In the genomic region with DNA sequence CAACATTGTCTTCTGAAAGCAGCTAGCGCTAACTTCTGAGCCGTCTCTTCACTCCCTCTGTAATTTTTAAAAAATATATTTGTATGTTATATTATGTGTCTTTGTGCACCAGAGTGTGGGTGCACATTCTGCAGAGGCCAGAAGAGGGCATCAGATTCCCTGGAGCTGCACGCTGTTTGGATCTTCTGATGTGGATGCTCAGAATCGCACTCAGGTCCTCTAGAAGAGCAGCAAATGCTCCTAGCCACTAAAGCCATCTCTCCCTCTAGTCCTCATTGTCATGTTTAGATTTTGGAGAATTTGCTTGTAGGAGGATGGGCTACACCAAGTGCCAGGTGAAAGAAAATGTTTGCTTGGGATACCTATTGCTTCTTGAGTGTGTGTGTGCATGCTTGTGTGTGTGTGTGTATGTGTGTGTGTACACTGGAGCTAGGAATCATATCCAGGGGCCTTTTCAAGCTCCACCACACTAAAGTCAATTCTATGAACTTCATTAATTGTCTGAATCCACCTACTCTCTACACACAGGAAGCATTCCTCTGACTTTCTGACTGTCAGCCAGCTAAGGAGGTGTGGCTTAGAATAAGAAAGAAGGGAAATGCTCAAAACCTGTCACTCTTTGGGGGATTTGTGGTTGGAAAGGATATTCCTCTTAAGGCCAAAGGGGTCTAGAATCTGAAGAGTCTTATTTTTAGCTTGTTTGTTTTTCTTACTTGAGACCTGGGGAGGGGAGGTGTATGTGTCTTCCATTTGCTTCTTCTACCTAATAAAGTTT, we compare ENCODE assay signal across 14 mouse cellular contexts. TPM values are rescaled to one million over a fixed set of nuclear protein-coding genes. Genes with fewer than 3 reads are reported as not detected.
DNase-seq lines count a peak whose midpoint lies in the region; ATAC-seq and TF ChIP-seq lines count a peak whose summit lies in the region.
"Had no signal": no experiment of that assay in that cellular context is flagged by ENCODE, and none has a peak within 500 bp of the region (broad histone marks: within the 10 kb centered on the region; RNA-seq: fewer than 3 reads in every experiment).

No protein-coding gene starts in this region.

- peak; percentile 47; the same call in 1 of the 2 replicates for TF ChIP-seq CTCF in liver, adult 2 months (IDR thresholded peaks at IDR 0.05; ENCODE audit: low read depth, low read length)

- peaks cover 4% of the 10 kb centered on the region; the same call in 1 of the 2 replicates for H3K79me2 ChIP-seq in liver, adult 2 months (ENCODE audit: control insufficient read depth, insufficient read depth, low read length)

- H3K9ac ChIP-seq in heart, embryonic 13.5 days = no peak overlapping the region
- H3K9ac ChIP-seq in liver, adult 2 months (ENCODE audit: low read depth, low read length) = no peak overlapping the region

- H3K36me3 ChIP-seq in heart, embryonic 13.5 days = peaks cover 33% of the 10 kb centered on the region
- peaks cover 25% of the 10 kb centered on the region for H3K36me3 ChIP-seq in liver, adult 2 months (ENCODE audit: control insufficient read depth, insufficient read depth, low read length)

- H3K27ac ChIP-seq in heart, embryonic 13.5 days (replicated peaks) = peak overlapping the region; percentile 65
- H3K27ac ChIP-seq in liver, adult 2 months (replicated peaks; ENCODE audit: insufficient read depth, low read depth, low read length) = no peak overlapping the region
- H3K27ac ChIP-seq: macrophage; neural tube, embryonic 13.5 days had no signal

- intact Hi-C loops in heart, postnatal 25 days (cut with DNase I) = no loop called here

- peak overlapping the region; percentile 95 for H3K4me2 ChIP-seq in heart, embryonic 13.5 days

- no peak overlapping the region for H3K4me3 ChIP-seq in heart, embryonic 13.5 days
- no peak overlapping the region for H3K4me3 ChIP-seq in liver, adult 2 months (ENCODE audit: insufficient read depth, low read depth, low read length)

- H3K27me3 ChIP-seq in heart, embryonic 13.5 days (replicated peaks) = no peaks in the 10 kb centered on the region
- H3K27me3 ChIP-seq in liver, adult 2 months (ENCODE audit: control insufficient read depth, insufficient read depth, low read length) = no peaks in the 10 kb centered on the region
- H3K27me3 ChIP-seq: neural tube, embryonic 13.5 days had no signal

- no peak for ATAC-seq in heart, embryonic 13.5 days (ENCODE audit: extremely low read depth, insufficient number of reproducible peaks, low FRiP score, low TSS enrichment)
- ATAC-seq: forebrain, embryonic 16.5 days had no signal

- WGBS in heart, embryonic 13.5 days = 96% methylated on average over 4 of the region's 4 CpGs
- 92% methylated on average over 4 of the region's 4 CpGs for WGBS in liver, adult 2 months

- no peak for TF ChIP-seq POLR2A in liver, adult 2 months (IDR thresholded peaks at IDR 0.05; ENCODE audit: extremely low read depth, insufficient read depth, low read length)

- H3K4me1 ChIP-seq in heart, embryonic 13.5 days = peaks cover 39% of the 10 kb centered on the region
- H3K4me1 ChIP-seq in liver, adult 2 months (ENCODE audit: control insufficient read depth, insufficient read depth, low read length) = peaks cover 29% of the 10 kb centered on the region

- H3K9me3 ChIP-seq in heart, embryonic 13.5 days = peaks cover 4% of the 10 kb centered on the region; the same call in 1 of the 2 replicates
- H3K9me3 ChIP-seq: neural tube, embryonic 13.5 days had no signal

- no peak for DNase-seq in heart, postnatal 25 days (ENCODE audit: low spot score)
- DNase-seq in liver, adult 2 months (ENCODE audit: extremely low read depth, low read depth, low spot score) = peak; percentile 53
- DNase-seq in liver (no peak), ZHBTc4 (ENCODE audit: low read depth, low spot score) (peak; percentile 54)
- peak; percentile 47 for DNase-seq in naive thymus-derived CD4-positive, alpha-beta T cell, adult 2 months (ENCODE audit: low read depth)
- DNase-seq in layer of hippocampus, postnatal 25 days (ENCODE audit: extremely low spot score in 1 of 2, low spot score in 1 of 2) = no peak
- no peak for DNase-seq in left cerebral cortex, adult 9 months (ENCODE audit: low spot score in 2 of 2)
- DNase-seq: right cerebral cortex, postnatal 4 days had no signal

RNA-seq across cellular contexts. Expression of gene Tlcd2, which starts 5.4 kb away (rescaled TPM):
- polyA plus RNA-seq in heart, embryonic 13.5 days (2015; fragmentation: Nextera tagmentation; extraction: Ambion mirVana) = 11.4 and 13.5 TPM in 2 replicates
- 1 to 10 TPM; 7.9 to 8.1 TPM for total RNA-seq in heart, postnatal 25 days (2021)
- total RNA-seq in liver, adult 2 months (2014; rRNA removed) = 121 and 238 TPM in 2 replicates
- 237 and 265 TPM in 2 replicates for polyA plus RNA-seq in liver, adult 2 months (2012; rRNA removed)
- under 1 TPM; 0.59 to 0.87 TPM for total RNA-seq in layer of hippocampus, postnatal 25 days (2021)
- polyA plus RNA-seq: G1E had no signal

RNA-seq across cellular contexts. Expression of gene Wdr81, which starts 12.4 kb away (rescaled TPM):
- polyA plus RNA-seq in heart, embryonic 13.5 days (2015; fragmentation: Nextera tagmentation; extraction: Ambion mirVana) = 3.7 and 3.8 TPM in 2 replicates
- 1 to 10 TPM; 7.7 to 9.1 TPM for total RNA-seq in heart, postnatal 25 days (2021)
- total RNA-seq in liver, adult 2 months (2014; rRNA removed) = 14.4 and 30.4 TPM in 2 replicates
- 20.3 and 21.5 TPM in 2 replicates for polyA plus RNA-seq in liver, adult 2 months (2012; rRNA removed)
- 10 to 100 TPM; 21.9 to 22.7 TPM for total RNA-seq in layer of hippocampus, postnatal 25 days (2021)

RNA-seq across cellular contexts. Expression of gene Prpf8, which starts 19.7 kb away (rescaled TPM):
- polyA plus RNA-seq in heart, embryonic 13.5 days (2015; fragmentation: Nextera tagmentation; extraction: Ambion mirVana) = 31.6 and 32.1 TPM in 2 replicates
- total RNA-seq in heart, postnatal 25 days (2021) = 10 to 100 TPM; 78.7 to 89.4 TPM
- 72.8 and 102 TPM in 2 replicates for total RNA-seq in liver, adult 2 months (2014; rRNA removed)
- polyA plus RNA-seq in liver, adult 2 months (2012; rRNA removed) = 59.4 and 63.3 TPM in 2 replicates
- 100 to 1,000 TPM; 125 to 129 TPM for total RNA-seq in layer of hippocampus, postnatal 25 days (2021)

RNA-seq across cellular contexts. Expression of gene Serpinf2, which starts 27.5 kb away (rescaled TPM):
- polyA plus RNA-seq in heart, embryonic 13.5 days (2015; fragmentation: Nextera tagmentation; extraction: Ambion mirVana) = 1.5 and 14.5 TPM in 2 replicates
- total RNA-seq in heart, postnatal 25 days (2021) = not detected
- total RNA-seq in liver, adult 2 months (2014; rRNA removed) = 687 and 824 TPM in 2 replicates
- 1,567 and 1,654 TPM in 2 replicates for polyA plus RNA-seq in liver, adult 2 months (2012; rRNA removed)
- total RNA-seq in layer of hippocampus, postnatal 25 days (2021) = under 1 TPM; 0.39 to 0.59 TPM
- total RNA-seq: hematopoietic stem cell, adult 5-6 weeks had no signal
- polyA plus RNA-seq: forebrain, embryonic 16.5 days; macrophage had no signal

RNA-seq across cellular contexts. Expression of gene Rilp, which starts 43.0 kb away (rescaled TPM):
- polyA plus RNA-seq in heart, embryonic 13.5 days (2015; fragmentation: Nextera tagmentation; extraction: Ambion mirVana) = 3.4 TPM in 2 replicates
- total RNA-seq in heart, postnatal 25 days (2021) = 10 to 100 TPM; 47.4 to 47.8 TPM
- 23.0 and 27.9 TPM in 2 replicates for total RNA-seq in liver, adult 2 months (2014; rRNA removed)
- 29.8 and 32.6 TPM in 2 replicates for polyA plus RNA-seq in liver, adult 2 months (2012; rRNA removed)
- 1 to 10 TPM; 1.7 to 3.1 TPM for total RNA-seq in layer of hippocampus, postnatal 25 days (2021)
- total RNA-seq: hematopoietic stem cell, adult 5-6 weeks had no signal

Comparison
In these comparisons a context has a peak if more than half of its experiments do, and no peak if none do; other contexts are left out.
1. DNase-seq: peak in liver, adult 2 months (single experiment), ZHBTc4 (single experiment) and naive thymus-derived CD4-positive, alpha-beta T cell, adult 2 months (single experiment); none in heart, postnatal 25 days (single experiment), liver (single experiment), layer of hippocampus, postnatal 25 days (0 of 2) and left cerebral cortex, adult 9 months (0 of 2).
2. RNA of gene Tlcd2, which starts 5.4 kb away (total RNA-seq): 121 to 238 TPM in liver, adult 2 months; 7.9 to 8.1 TPM in heart, postnatal 25 days and 0.59 to 0.87 TPM in layer of hippocampus, postnatal 25 days; every median in the first group is over 10 times any median in the second.